Mouse (Mus musculus) CH12.LX (cell line): ENCODE data around the gene Dlk1. TPM values are rescaled to one million over a fixed set of nuclear protein-coding genes. Genes with fewer than 3 reads are reported as not detected.
"Not testable (repeated sequence)": the region's sequence is repeated elsewhere in the genome, so short reads cannot be mapped to it uniquely, and the experiment has no call there.

ENCODE experiments used
- DNase-seq: peaks from one replicate; pipeline ENCODE4 v3.0.0-alpha.2; 2013; ENCODE audit errors: extremely low read depth
- H3K27ac ChIP-seq: 2 replicates; pipeline ENCODE4 v1.5.1; 2012; ENCODE audit warnings: low read depth, mild to moderate bottlenecking, control low read depth, moderate library complexity; ENCODE audit not compliant: insufficient read depth
- H3K27me3 ChIP-seq: replicated peaks from 2 replicates; pipeline ENCODE3; 2012; ENCODE audit warnings: inconsistent platforms
- H3K36me3 ChIP-seq, 2 experiments: replicated peaks in 1 of 2; 2 replicates each; pipeline versions ENCODE3 to v1.6.1; 2012; ENCODE audit warnings: inconsistent platforms in 1 of 2, low read length in 1 of 2, mild to moderate bottlenecking in 1 of 2, mixed read lengths in 1 of 2, moderate library complexity in 1 of 2; ENCODE audit not compliant: control insufficient read depth in 1 of 2, insufficient read depth in 1 of 2
- H3K4me1 ChIP-seq, 2 experiments: 2 replicates each; pipeline ENCODE4 v1.6.1; 2012; ENCODE audit warnings: inconsistent platforms in 1 of 2, moderate library complexity in 1 of 2; ENCODE audit not compliant: insufficient read depth in 2 of 2, control insufficient read depth in 1 of 2
- H3K4me2 ChIP-seq: 2 replicates; pipeline ENCODE4 v1.6.1; 2012; ENCODE audit warnings: low read depth, mild to moderate bottlenecking, control low read depth; ENCODE audit not compliant: poor library complexity, insufficient read depth, severe bottlenecking
- H3K4me3 ChIP-seq, 3 experiments: fragments of 150-350 bp in 1 of 3; sonication (generic) in 1 of 3; replicated peaks in 1 of 3; 2 replicates each; pipeline versions ENCODE3 to v1.5.1; 2011 to 2012; ENCODE audit warnings: low read depth in 2 of 3, low read length in 2 of 3, mild to moderate bottlenecking in 2 of 3, moderate library complexity in 2 of 3, control low read depth in 1 of 3, improper control_type of control experiment in 1 of 3, inconsistent platforms in 1 of 3, mixed read lengths in 1 of 3; ENCODE audit not compliant: poor library complexity in 1 of 3
- H3K79me2 ChIP-seq: replicated peaks from 2 replicates; pipeline ENCODE4 v1.6.1; 2012; ENCODE audit warnings: mild to moderate bottlenecking, moderate library complexity; ENCODE audit not compliant: control insufficient read depth, poor library complexity, insufficient read depth, severe bottlenecking; ENCODE audit errors: extremely low read depth
- H3K9ac ChIP-seq: 2 replicates; pipeline ENCODE4 v1.6.1; 2012; ENCODE audit warnings: low read depth, mild to moderate bottlenecking, control low read depth, moderate library complexity; ENCODE audit not compliant: insufficient read depth
- H3K9me3 ChIP-seq: replicated peaks from 2 replicates; pipeline ENCODE3; 2012; ENCODE audit warnings: low read length, inconsistent platforms, mixed read lengths
- CHD1 ChIP-seq: IDR thresholded peaks from 2 replicates; pipeline ENCODE4 v1.6.1; 2012; ENCODE audit warnings: low read depth, low read length, improper control_type of control experiment, inconsistent platforms
- CTCF ChIP-seq, 2 experiments: IDR thresholded peaks in 1 of 2; conservative IDR thresholded peaks in 1 of 2; 2 replicates each; pipeline ENCODE4 v1.5.1; 2011 to 2012; ENCODE audit warnings: low read depth in 2 of 2, low read length in 2 of 2, improper control_type of control experiment in 1 of 2, inconsistent platforms in 1 of 2, mild to moderate bottlenecking in 1 of 2, moderate library complexity in 1 of 2
- ELF1 ChIP-seq: IDR thresholded peaks from 2 replicates; pipeline ENCODE4 v1.6.1; 2014; ENCODE audit warnings: low read depth, mild to moderate bottlenecking, inconsistent platforms, low read length, improper control_type of control experiment
- HCFC1 ChIP-seq: IDR thresholded peaks from 2 replicates; pipeline ENCODE4 v1.6.1; 2012; ENCODE audit warnings: low read depth, mild to moderate bottlenecking, inconsistent platforms, low read length, improper control_type of control experiment
- JUND ChIP-seq: conservative IDR thresholded peaks from 2 replicates; pipeline ENCODE4 v1.6.1; 2011; ENCODE audit warnings: low read depth, low read length, improper control_type of control experiment
- KAT2A ChIP-seq: IDR thresholded peaks from 2 replicates; pipeline ENCODE4 v1.6.1; 2012; ENCODE audit warnings: low read length, improper control_type of control experiment, inconsistent platforms; ENCODE audit not compliant: insufficient replicate concordance
- MAX ChIP-seq: IDR thresholded peaks from 2 replicates; pipeline ENCODE4 v1.6.1; 2011; ENCODE audit warnings: low read length, improper control_type of control experiment
- MXI1 ChIP-seq: IDR thresholded peaks from 2 replicates; pipeline ENCODE4 v1.6.1; 2011; ENCODE audit warnings: mild to moderate bottlenecking, low read depth, low read length, improper control_type of control experiment
- NELFE ChIP-seq: IDR thresholded peaks from 2 replicates; pipeline ENCODE4 v1.6.1; 2011; ENCODE audit warnings: low read depth, low read length, improper control_type of control experiment
- UBTF ChIP-seq: IDR thresholded peaks from 2 replicates; pipeline ENCODE4 v1.6.1; 2012; ENCODE audit warnings: low read depth, mild to moderate bottlenecking, inconsistent platforms, low read length, improper control_type of control experiment, moderate library complexity
- ZKSCAN1 ChIP-seq: IDR thresholded peaks from 2 replicates; pipeline ENCODE4 v1.6.1; 2012; ENCODE audit warnings: low read depth, inconsistent platforms, low read length, improper control_type of control experiment, borderline replicate concordance
- ZNF384 ChIP-seq: IDR thresholded peaks from 2 replicates; pipeline ENCODE4 v1.6.1; 2012; ENCODE audit warnings: low read depth, low read length, improper control_type of control experiment, inconsistent platforms
- dilution Hi-C: fragments of 300-500 bp; cut with MboI; formaldehyde crosslinking; loops from 2 replicates; pipeline ENCODE4 v1.14.3; 2020; ENCODE audit warnings: low sequenced_read_pairs; ENCODE audit not compliant: extremely low pct_unique_long_range_greater_than_20kb, extremely low pct_ligation_motif_present
- in situ Hi-C: fragments of 300-500 bp; cut with MboI; formaldehyde crosslinking; loops from 3 replicates; pipeline ENCODE4 v1.14.3; 2019; ENCODE audit warnings: low sequenced_read_pairs, low pct_ligation_motif_present, low pct_unique_long_range_greater_than_20kb, mixed read lengths
- polyA plus RNA-seq: library from polyadenylated mRNA; unstranded; fragments of >175 nt; gene quantifications from 2 replicates; pipeline ENCODE4 v1.2.1, GENCODE M21; 2012; ENCODE audit warnings: low read depth; ENCODE audit not compliant: insufficient read length
- total RNA-seq, 2 experiments: library from RNA; depleted of rRNA; stranded (reverse); fragments of 300-350 nt in 1 of 2; fragments of >200 nt in 1 of 2; gene quantifications; 2 replicates each; pipeline ENCODE4 v1.2.3; 2012 to 2014

Gene Dlk1
- total and polyA plus RNA-seq, 3 experiments, result not detected

GRCm38 (mm10) chr12:109459481-109460401 is 7.1 kb downstream of the Dlk1 start:
- dilution Hi-C loops (no loop called here), in situ Hi-C loops (no loop called here)
- H3K27ac ChIP-seq, result no peak overlapping the region
- no peak overlapping the region for H3K4me3 ChIP-seq
- no peak overlapping the region for H3K9ac ChIP-seq
- H3K4me1 ChIP-seq, result no peaks in the 10 kb centered on the region
- H3K4me2 ChIP-seq, result no peak overlapping the region
- H3K79me2 ChIP-seq, result no peaks in the 10 kb centered on the region
- no peak for DNase-seq
- peaks cover 93% of the 10 kb centered on the region for H3K9me3 ChIP-seq
- no peaks in the 10 kb centered on the region for H3K27me3 ChIP-seq
- H3K36me3 ChIP-seq, result no peaks in the 10 kb centered on the region
- no peak for TF ChIP-seq JUND
- no peak for TF ChIP-seq KAT2A
- no peak for TF ChIP-seq CHD1
- no peak for TF ChIP-seq CTCF (conservative IDR thresholded peaks at IDR 0.05 in 1 of 2, IDR thresholded peaks at IDR 0.05 in 1 of 2; ENCODE audit: low read depth in 2 of 2, low read length in 2 of 2)
- no peak for TF ChIP-seq MXI1
- TF ChIP-seq ELF1, result no peak
- TF ChIP-seq MAX, result no peak

GRCm38 (mm10) chr12:109462594-109462993 is 10.0 kb downstream of the Dlk1 start:
- Histone ChIP-seq H3K4me2 (no peak overlapping the region), H3K4me1 (no peaks in the 10 kb centered on the region), H3K27me3 (no peaks in the 10 kb centered on the region), H3K9ac (no peak overlapping the region), H3K27ac (no peak overlapping the region), H3K9me3 (peaks cover 89% of the 10 kb centered on the region), H3K79me2 (no peaks in the 10 kb centered on the region), H3K4me3 (no peak overlapping the region), H3K36me3 (no peaks in the 10 kb centered on the region)
- DNase-seq, result no peak
- TF ChIP-seq HCFC1, result no peak
- no peak for TF ChIP-seq JUND
- no peak for TF ChIP-seq NELFE
- no peak for TF ChIP-seq UBTF
- TF ChIP-seq ZKSCAN1, result no peak
- no peak for TF ChIP-seq KAT2A
- TF ChIP-seq ZNF384, result no peak
- in situ Hi-C loops (no loop called here), dilution Hi-C loops (no loop called here)

- H3K4me3 ChIP-seq, in situ Hi-C loops: not testable (repeated sequence)
Measured at GRCm38 (mm10) chr12:109467417-109467816, 14.8 kb downstream of the Dlk1 start.

More at GRCm38 (mm10) chr12:109467417-109467816, 14.8 kb downstream of the Dlk1 start:
- H3K27me3 ChIP-seq, H3K4me1 ChIP-seq, H3K36me3 ChIP-seq, H3K27ac ChIP-seq, H3K4me2 ChIP-seq, H3K79me2 ChIP-seq, DNase-seq, dilution Hi-C loops, H3K9ac ChIP-seq: not testable (repeated sequence)
- peaks cover 85% of the 10 kb centered on the region for H3K9me3 ChIP-seq
